Mouse (Mus musculus): ENCODE data around the gene Coil. TPM values are rescaled to one million over a fixed set of nuclear protein-coding genes. Genes with fewer than 3 reads are reported as not detected.

Coil gene
- polyA plus RNA-seq, 1 experiment from 2014 or later = 18.3 TPM

DNA sequence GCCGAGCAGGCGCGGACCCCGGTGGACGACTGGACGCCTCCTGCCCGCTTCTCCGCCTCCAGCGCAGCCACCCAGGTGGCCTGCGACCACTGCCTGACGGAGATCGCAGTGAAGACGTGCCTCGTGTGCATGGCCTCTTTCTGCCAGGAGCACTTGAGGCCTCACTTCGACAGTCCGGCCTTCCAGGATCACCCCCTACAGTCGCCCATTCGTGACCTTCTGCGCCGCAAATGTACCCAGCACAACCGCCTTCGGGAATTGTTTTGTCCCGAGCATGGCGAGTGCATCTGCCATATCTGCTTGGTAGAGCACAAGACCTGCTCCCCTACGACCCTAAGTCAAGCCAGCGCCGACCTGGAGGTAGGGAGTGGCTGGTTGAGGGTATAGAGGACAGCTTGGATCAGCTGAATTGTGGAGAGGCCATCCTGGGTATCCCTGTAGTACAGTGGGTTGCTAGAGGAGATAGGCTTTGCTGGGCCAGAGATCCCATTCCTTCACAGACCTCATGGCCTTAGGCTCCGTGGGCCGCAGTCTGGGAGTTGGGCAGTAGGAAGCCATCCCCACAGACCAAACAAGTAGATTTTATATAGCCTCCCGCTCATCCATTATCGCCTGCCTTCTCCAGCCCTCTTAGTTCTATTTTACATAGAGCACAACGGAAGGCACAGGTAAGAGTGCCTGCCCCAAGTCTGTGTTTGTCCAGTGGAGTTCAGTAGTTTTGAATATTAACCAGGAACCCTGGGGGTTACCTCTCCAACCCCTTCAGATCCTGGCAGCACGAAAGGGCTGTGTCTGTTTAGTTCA, 29.9 kb downstream of the Coil start:
- WGBS = 26% methylated on average over 33 of the region's 33 CpGs
- Histone ChIP-seq H3K4me3 (replicated peaks) (peak overlapping the region; percentile 64), H3K9ac (peak overlapping the region; percentile 57), H3K4me2 (peak overlapping the region; percentile 83), H3K9me3 (replicated peaks) (no peaks in the 10 kb centered on the region), H3K27ac (peak overlapping the region; percentile 34; the same call in 1 of the 2 replicates), H3K27me3 (no peaks in the 10 kb centered on the region), H3K4me1 (peaks cover 28% of the 10 kb centered on the region), H3K36me3 (no peaks in the 10 kb centered on the region)
- peak; percentile 56 for ATAC-seq (replicated peaks; ENCODE audit: low FRiP score)

DNA sequence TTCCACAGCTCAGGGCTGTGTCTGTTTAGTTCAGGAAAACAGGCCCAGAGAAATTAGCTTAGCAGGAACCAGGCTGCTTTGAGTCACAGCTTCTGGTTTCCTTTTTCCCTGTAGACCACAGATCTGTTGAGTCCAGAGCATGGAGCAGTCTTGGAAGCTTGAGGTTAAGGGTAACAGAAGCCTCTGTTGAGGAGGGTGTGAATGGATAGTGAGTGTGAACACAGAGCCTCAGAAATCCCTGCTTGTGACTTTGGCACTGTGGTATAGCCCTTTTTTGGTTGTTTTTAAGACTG, 30.4 kb downstream of the Coil start:
- ATAC-seq (replicated peaks; ENCODE audit: low FRiP score) = no peak
- H3K4me3 ChIP-seq (replicated peaks) = peak overlapping the region; percentile 64
- H3K9me3 ChIP-seq (replicated peaks) = no peaks in the 10 kb centered on the region
- no peaks in the 10 kb centered on the region for H3K36me3 ChIP-seq
- no peaks in the 10 kb centered on the region for H3K27me3 ChIP-seq
- 0 out of 2 replicates have a peak overlapping the region, but pooled peaks have one; percentile 57 for H3K9ac ChIP-seq
- H3K4me2 ChIP-seq = peak overlapping the region; percentile 83
- no peak overlapping the region for H3K27ac ChIP-seq
- peaks cover 28% of the 10 kb centered on the region for H3K4me1 ChIP-seq

DNA sequence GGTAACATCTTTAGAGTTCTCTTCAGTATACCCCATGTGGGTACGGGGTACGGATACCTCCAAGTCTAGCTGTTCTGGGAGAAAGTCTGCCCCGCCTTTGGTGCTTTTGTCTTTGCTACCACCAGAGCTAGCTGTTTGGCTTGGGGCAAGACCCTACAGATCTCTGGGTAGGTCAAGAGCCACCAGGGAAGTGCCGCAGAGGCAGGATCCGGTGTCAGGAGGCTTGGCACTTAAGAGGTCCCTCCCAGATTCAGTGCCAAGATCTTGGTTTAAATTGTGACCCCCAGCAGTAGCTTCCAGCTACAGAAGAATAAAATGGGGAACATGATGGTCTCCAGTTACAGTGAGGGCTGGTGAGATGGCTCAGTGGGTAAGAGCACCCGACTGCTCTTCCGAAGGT, 31.5 kb downstream of the Coil start:
- no peak overlapping the region for H3K9ac ChIP-seq
- WGBS = 92% methylated on average over 7 of the region's 7 CpGs
- H3K36me3 ChIP-seq = peaks cover 11% of the 10 kb centered on the region; the same call in 1 of the 2 replicates
- ATAC-seq (replicated peaks; ENCODE audit: low FRiP score) = no peak
- no peaks in the 10 kb centered on the region for H3K27me3 ChIP-seq
- H3K9me3 ChIP-seq (replicated peaks) = no peaks in the 10 kb centered on the region
- no peak overlapping the region for H3K27ac ChIP-seq
- peak overlapping the region; percentile 83 for H3K4me2 ChIP-seq
- peak overlapping the region; percentile 64 for H3K4me3 ChIP-seq (replicated peaks)
- peaks cover 28% of the 10 kb centered on the region for H3K4me1 ChIP-seq

DNA sequence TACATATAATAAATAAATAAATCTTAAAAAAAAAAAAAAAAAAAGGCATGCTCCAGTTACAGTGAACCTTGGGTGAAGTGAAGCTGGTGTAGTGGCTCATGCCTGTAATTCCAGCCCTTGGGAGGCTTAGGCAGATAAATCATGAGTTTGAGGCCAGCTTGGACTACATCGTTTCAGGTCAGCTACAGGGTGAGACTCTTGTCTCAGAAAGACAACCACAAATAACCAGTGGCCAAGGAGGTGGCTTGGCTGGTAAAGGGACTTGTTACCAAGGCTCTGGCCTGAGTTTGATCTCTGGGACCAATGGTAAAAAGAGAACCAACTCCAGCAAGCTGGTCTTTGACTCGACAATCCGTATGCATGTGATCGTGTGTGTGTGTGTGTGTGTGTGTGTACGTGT, 32.0 kb downstream of the Coil start:
- H3K4me1 ChIP-seq = peaks cover 28% of the 10 kb centered on the region
- H3K27me3 ChIP-seq = no peaks in the 10 kb centered on the region
- WGBS = 81% methylated on average over 5 of the region's 5 CpGs
- ATAC-seq (replicated peaks; ENCODE audit: low FRiP score) = no peak
- H3K9me3 ChIP-seq (replicated peaks) = no peaks in the 10 kb centered on the region
- no peak overlapping the region for H3K27ac ChIP-seq
- H3K4me3 ChIP-seq (replicated peaks) = no peak overlapping the region
- H3K36me3 ChIP-seq = peaks cover 13% of the 10 kb centered on the region; the same call in 1 of the 2 replicates
- no peak overlapping the region for H3K9ac ChIP-seq
- peak overlapping the region; percentile 39; the same call in 1 of the 2 replicates for H3K4me2 ChIP-seq

DNA sequence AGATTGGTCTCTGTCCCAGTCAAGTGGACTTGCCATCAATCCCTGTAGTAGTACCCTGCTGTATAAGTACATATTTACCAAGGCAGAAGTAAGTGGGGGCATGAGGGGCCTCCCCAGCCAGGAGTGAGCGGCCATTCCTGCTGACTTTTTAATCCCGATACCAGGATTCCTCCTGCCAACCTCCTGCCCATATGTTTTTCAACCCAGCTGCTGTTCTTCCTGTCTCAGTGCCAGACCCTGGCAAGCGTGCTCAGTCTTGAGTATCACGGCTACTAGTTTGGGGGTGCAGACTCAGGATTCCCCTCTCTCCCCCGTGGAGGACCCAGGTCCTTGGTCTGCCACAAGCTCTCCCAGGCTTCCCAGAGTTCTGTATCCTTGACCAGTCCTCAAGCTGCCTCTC, 32.6 kb downstream of the Coil start:
- 82% methylated on average over 5 of the region's 5 CpGs for WGBS
- Histone ChIP-seq H3K27ac (peak overlapping the region; percentile 32; the same call in 1 of the 2 replicates), H3K9ac (no peak overlapping the region), H3K9me3 (replicated peaks) (no peaks in the 10 kb centered on the region), H3K4me1 (peaks cover 28% of the 10 kb centered on the region), H3K36me3 (peaks cover 13% of the 10 kb centered on the region; the same call in 1 of the 2 replicates), H3K4me3 (replicated peaks) (no peak overlapping the region; the same call in 1 of the 2 replicates), H3K4me2 (peak overlapping the region; percentile 39), H3K27me3 (no peaks in the 10 kb centered on the region)
- no peak for ATAC-seq (replicated peaks; ENCODE audit: low FRiP score)

DNA sequence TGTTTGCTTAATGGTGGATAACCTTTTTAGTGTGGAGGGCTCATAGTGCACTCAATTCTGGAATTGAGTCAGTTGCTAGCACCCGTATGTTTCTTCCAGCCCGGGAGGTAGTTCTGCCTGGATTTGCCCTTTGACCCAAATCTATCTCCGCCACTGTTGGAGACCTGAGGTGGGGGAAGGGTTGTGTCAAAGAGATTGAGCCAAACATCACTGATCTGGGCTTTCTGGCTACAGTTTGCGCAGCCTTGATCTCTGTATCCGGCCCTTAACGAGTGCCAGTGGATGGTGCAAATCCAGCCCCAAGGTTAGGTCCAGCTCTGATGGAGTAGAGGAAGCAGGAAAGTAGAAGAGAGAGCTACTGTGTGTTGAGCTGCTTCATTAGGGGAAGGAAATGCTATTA, 33.0 kb downstream of the Coil start:
- no peak for ATAC-seq (replicated peaks; ENCODE audit: low FRiP score)
- Histone ChIP-seq H3K9me3 (replicated peaks) (no peaks in the 10 kb centered on the region), H3K27ac (0 out of 2 replicates have a peak overlapping the region, but pooled peaks have one; percentile 32), H3K4me3 (replicated peaks) (no peak overlapping the region), H3K27me3 (no peaks in the 10 kb centered on the region), H3K36me3 (peaks cover 13% of the 10 kb centered on the region), H3K4me1 (peaks cover 28% of the 10 kb centered on the region), H3K9ac (no peak overlapping the region), H3K4me2 (peak overlapping the region; percentile 39)
- 45% methylated on average over 6 of the region's 6 CpGs for WGBS

DNA sequence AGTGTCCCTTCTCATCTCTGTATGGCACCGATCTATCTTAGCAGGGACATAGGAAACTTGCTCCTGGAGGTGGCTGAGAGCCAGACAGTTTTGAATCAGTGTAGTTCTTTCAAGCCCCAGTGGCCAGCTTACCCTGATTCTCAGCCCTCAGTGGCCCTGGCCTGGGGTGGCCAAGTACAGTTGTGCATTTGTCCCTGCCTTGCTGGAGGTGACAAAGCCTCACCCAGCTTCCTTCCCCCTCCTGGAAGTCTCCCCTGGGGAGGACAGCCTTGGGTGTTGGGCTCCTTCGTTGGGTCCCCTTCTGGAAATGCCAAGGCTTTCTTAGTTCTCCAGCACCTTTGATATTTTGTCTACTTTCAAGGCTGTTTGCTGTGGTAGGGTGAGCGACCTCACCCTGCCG, 33.7 kb downstream of the Coil start:
- Histone ChIP-seq H3K9ac (no peak overlapping the region), H3K4me1 (peaks cover 27% of the 10 kb centered on the region), H3K9me3 (replicated peaks) (no peaks in the 10 kb centered on the region), H3K4me3 (replicated peaks) (no peak overlapping the region), H3K36me3 (peaks cover 20% of the 10 kb centered on the region), H3K4me2 (no peak overlapping the region), H3K27me3 (no peaks in the 10 kb centered on the region), H3K27ac (peak overlapping the region; percentile 24; the same call in 1 of the 2 replicates)
- ATAC-seq (replicated peaks; ENCODE audit: low FRiP score) = no peak
- 64% methylated on average over 4 of the region's 4 CpGs for WGBS

DNA sequence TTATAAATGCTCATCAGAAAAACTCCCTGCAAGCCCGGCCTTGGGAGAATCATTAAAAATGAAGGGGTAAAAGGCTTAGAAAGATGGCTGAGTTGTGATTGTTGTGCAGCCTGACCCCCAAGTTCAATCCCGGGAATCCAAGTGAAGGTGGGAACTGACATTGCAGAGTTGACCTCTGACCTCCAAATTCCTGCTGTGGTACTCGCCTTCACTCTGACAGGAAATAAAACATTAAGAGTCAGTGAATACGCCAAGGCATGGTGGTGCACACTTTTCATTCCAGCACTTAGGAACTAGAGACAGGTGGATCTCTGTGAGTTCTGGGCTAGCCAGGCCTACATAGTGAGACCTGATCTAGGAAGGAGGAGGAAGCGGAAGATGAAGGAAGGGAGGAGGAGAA, 35.4 kb downstream of the Coil start:
- no peak overlapping the region for H3K4me3 ChIP-seq (replicated peaks)
- no peaks in the 10 kb centered on the region for H3K27me3 ChIP-seq
- H3K4me2 ChIP-seq = no peak overlapping the region
- no peak for ATAC-seq (replicated peaks; ENCODE audit: low FRiP score)
- no peak overlapping the region for H3K9ac ChIP-seq
- peaks cover 35% of the 10 kb centered on the region for H3K36me3 ChIP-seq
- H3K4me1 ChIP-seq = peaks cover 15% of the 10 kb centered on the region; the same call in 1 of the 2 replicates
- 57% methylated on average over 5 of the region's 5 CpGs for WGBS
- no peak overlapping the region for H3K27ac ChIP-seq
- H3K9me3 ChIP-seq (replicated peaks) = no peaks in the 10 kb centered on the region

DNA sequence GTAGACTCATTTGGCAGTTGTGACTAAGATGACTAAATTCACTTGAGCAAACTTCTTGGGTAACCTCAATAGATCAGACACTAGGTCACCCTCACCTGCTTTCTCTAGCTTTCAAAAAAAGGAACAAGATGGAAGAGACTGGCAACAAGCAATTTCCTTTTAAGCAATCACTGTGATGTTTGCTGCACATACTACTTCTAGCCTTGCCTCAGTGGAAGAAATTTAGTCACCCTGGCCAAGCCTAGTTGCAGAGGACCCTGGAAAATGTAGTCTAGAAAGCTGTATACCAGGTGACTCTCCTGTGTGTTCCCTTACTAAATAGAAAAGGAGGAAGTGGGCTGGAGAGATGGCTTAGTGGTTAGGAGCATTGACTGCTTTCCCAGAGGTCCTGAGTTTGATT, 36.4 kb downstream of the Coil start:
- Histone ChIP-seq H3K9ac (no peak overlapping the region), H3K27me3 (no peaks in the 10 kb centered on the region), H3K9me3 (replicated peaks) (no peaks in the 10 kb centered on the region), H3K4me1 (peaks cover 15% of the 10 kb centered on the region; the same call in 1 of the 2 replicates), H3K36me3 (peaks cover 44% of the 10 kb centered on the region), H3K4me3 (replicated peaks) (no peak overlapping the region), H3K4me2 (no peak overlapping the region), H3K27ac (no peak overlapping the region)
- no peak for ATAC-seq (replicated peaks; ENCODE audit: low FRiP score)

DNA sequence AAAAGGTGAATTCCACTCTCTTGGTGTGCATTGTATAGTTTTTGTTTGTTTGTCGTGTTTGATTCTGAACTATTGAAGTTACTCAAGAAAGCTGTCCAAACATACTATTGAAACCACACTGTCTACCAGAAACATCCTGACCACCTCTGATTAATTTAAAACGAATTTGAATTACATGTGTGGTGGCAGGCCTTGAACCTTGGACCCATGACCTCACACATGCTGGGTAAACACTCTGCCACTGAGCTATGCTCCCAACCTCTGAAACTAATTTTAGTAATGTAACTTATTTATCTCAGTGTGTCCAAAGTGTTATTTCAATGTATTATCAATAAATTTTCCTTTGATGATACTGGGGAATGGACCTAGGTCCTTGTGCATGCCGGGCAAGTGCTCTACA, 37.5 kb downstream of the Coil start:
- no peak overlapping the region for H3K27ac ChIP-seq
- H3K4me1 ChIP-seq = peaks cover 12% of the 10 kb centered on the region; the same call in 1 of the 2 replicates
- H3K9ac ChIP-seq = no peak overlapping the region
- H3K36me3 ChIP-seq = peaks cover 56% of the 10 kb centered on the region
- ATAC-seq (replicated peaks; ENCODE audit: low FRiP score) = no peak
- H3K4me2 ChIP-seq = no peak overlapping the region
- H3K4me3 ChIP-seq (replicated peaks) = no peak overlapping the region
- H3K27me3 ChIP-seq = no peaks in the 10 kb centered on the region
- no peaks in the 10 kb centered on the region for H3K9me3 ChIP-seq (replicated peaks)
- 88% methylated on average over 3 of the region's 3 CpGs for WGBS

DNA sequence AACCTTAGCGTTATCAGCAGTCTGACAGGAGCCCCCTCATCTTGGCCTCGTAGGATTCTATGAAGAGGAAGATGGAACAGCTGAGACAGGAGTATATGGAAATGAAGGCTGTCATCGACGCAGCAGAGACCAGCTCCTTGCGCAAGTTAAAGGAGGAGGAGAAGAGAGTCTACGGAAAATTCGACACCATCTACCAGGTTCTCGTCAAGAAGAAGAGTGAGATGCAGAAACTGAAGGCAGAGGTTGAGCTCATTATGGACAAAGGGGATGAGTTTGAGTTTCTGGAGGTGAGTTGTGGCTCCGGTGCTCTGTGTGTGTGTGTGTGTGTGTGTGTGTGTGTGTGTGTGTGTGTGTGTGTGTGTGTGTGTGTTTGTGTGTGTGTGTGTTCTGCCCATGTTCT, 39.0 kb downstream of the Coil start:
- Histone ChIP-seq H3K4me1 (0 out of 2 replicates have a peak, but pooled peaks cover 1% of the 10 kb centered on the region), H3K27me3 (no peaks in the 10 kb centered on the region), H3K36me3 (peaks cover 63% of the 10 kb centered on the region), H3K27ac (no peak overlapping the region), H3K9ac (no peak overlapping the region), H3K4me2 (no peak overlapping the region), H3K9me3 (replicated peaks) (no peaks in the 10 kb centered on the region), H3K4me3 (replicated peaks) (no peak overlapping the region)
- no peak for ATAC-seq (replicated peaks; ENCODE audit: low FRiP score)
- 84% methylated on average over 9 of the region's 9 CpGs for WGBS

DNA sequence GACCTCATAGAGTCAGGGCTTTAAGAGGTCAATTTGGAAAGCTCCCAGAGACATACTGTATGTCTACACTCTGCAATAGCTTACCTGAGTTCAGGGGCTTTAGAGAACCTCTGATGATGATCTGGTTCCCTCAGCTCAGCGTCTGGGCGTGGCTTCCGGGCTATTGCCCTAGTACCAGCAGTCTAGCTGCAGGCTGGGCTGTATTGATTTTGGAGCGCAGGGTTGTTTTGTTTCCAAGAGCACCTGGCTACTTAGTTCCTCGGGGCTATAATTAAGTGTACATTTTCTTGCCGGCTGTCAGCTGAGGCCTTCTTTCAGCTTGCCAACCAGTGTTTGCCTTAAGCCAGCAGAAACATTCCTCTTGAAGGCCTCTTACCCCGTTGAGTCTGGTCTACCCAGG, 39.4 kb downstream of the Coil start:
- WGBS = 87% methylated on average over 7 of the region's 7 CpGs
- H3K36me3 ChIP-seq = peaks cover 63% of the 10 kb centered on the region
- no peak overlapping the region for H3K27ac ChIP-seq
- H3K9ac ChIP-seq = no peak overlapping the region
- H3K27me3 ChIP-seq = no peaks in the 10 kb centered on the region
- no peak overlapping the region for H3K4me2 ChIP-seq
- no peak overlapping the region for H3K4me3 ChIP-seq (replicated peaks)
- H3K4me1 ChIP-seq = no peaks in the 10 kb centered on the region
- no peaks in the 10 kb centered on the region for H3K9me3 ChIP-seq (replicated peaks)
- ATAC-seq (replicated peaks; ENCODE audit: low FRiP score) = no peak

DNA sequence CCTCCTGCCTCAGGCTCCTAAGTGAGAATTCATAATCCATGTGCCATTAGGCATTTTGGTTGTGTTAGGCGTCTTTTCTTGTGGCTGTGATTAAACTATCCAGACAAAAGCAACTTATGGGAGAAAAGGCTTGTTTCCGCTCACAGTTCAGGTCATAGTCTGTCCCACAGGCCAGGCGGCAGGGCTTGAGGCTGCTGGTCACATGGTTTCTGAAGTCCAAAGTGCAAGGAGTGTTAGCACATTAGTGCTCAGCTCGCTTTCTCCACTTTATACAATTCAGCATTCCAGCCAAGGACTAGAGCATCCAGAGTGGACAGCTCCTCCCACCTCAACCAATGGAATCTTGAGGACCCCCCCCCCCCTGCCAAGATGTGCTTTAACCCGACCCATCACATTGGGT, 42.2 kb downstream of the Coil start:
- ATAC-seq (replicated peaks; ENCODE audit: low FRiP score) = no peak
- peaks cover 73% of the 10 kb centered on the region for H3K36me3 ChIP-seq
- 91% methylated on average over 5 of the region's 5 CpGs for WGBS

More for the DNA sequence above, 42.2 kb downstream of the Coil start:
- no peak overlapping the region for H3K27ac ChIP-seq
- H3K4me3 ChIP-seq (replicated peaks) = no peak overlapping the region
- no peaks in the 10 kb centered on the region for H3K27me3 ChIP-seq
- H3K9ac ChIP-seq = no peak overlapping the region
- H3K4me2 ChIP-seq = no peak overlapping the region
- H3K4me1 ChIP-seq = no peaks in the 10 kb centered on the region
- H3K9me3 ChIP-seq (replicated peaks) = no peaks in the 10 kb centered on the region

Measured in kidney, embryonic 15.5 days (tissue).